Mouse (Mus musculus) embryonic facial prominence, embryonic 12.5 days (tissue): ENCODE results near the gene Tmem218. TPM values are rescaled to one million over a fixed set of nuclear protein-coding genes. Genes with fewer than 3 reads are reported as not detected.

Experiments used
- ATAC-seq: fragments of 200-750 bp; cut with Nextera tagmentation; 2 replicates; pipeline ENCODE4 v1.8.0; 2017; ENCODE audit not compliant: insufficient number of reproducible peaks, insufficient read depth, low FRiP score, low TSS enrichment
- H3K27ac ChIP-seq: fragments of 300-500 bp; sonication (generic); 2 replicates; pipeline ENCODE4 v1.5.1; 2016; ENCODE audit warnings: mild to moderate bottlenecking
- H3K27me3 ChIP-seq: fragments of 300-500 bp; sonication (generic); 2 replicates; pipeline ENCODE4 v1.6.1; 2016; ENCODE audit warnings: mild to moderate bottlenecking, moderate library complexity
- H3K36me3 ChIP-seq: fragments of 300-500 bp; sonication (generic); 2 replicates; pipeline ENCODE4 v1.6.1; 2016; ENCODE audit warnings: mild to moderate bottlenecking
- H3K4me1 ChIP-seq: fragments of 300-500 bp; sonication (generic); 2 replicates; pipeline ENCODE4 v1.6.1; 2016
- H3K4me2 ChIP-seq: fragments of 300-500 bp; sonication (generic); replicated peaks from 2 replicates; pipeline ENCODE4 v1.6.1; 2016; ENCODE audit warnings: mild to moderate bottlenecking, moderate library complexity
- H3K4me3 ChIP-seq: fragments of 300-500 bp; sonication (generic); 2 replicates; pipeline ENCODE4 v1.5.1; 2016; ENCODE audit warnings: mild to moderate bottlenecking
- H3K9ac ChIP-seq: fragments of 300-500 bp; sonication (generic); 2 replicates; pipeline ENCODE4 v1.6.1; 2016; ENCODE audit warnings: mild to moderate bottlenecking, moderate library complexity
- H3K9me3 ChIP-seq: fragments of 300-500 bp; sonication (generic); 2 replicates; pipeline ENCODE4 v1.6.1; 2016; ENCODE audit warnings: mild to moderate bottlenecking, moderate library complexity
- WGBS: fragments of 180-500 bp; shearing (Covaris S2); methylation state at CpG from one replicate; pipeline ENCODE4 v1.1.7; 2016; 5-methylcytosine and 5-hydroxymethylcytosine counted together
- polyA plus RNA-seq: library from polyadenylated mRNA; unstranded; fragments of >200 nt; fragmentation: Nextera tagmentation; extraction: Ambion mirVana; gene quantifications from 2 replicates; pipeline ENCODE4 v1.2.1, GENCODE M21; 2016

The Tmem218 gene
- polyA plus RNA-seq, 1 experiment from 2014 or later: 17.6 TPM

DNA sequence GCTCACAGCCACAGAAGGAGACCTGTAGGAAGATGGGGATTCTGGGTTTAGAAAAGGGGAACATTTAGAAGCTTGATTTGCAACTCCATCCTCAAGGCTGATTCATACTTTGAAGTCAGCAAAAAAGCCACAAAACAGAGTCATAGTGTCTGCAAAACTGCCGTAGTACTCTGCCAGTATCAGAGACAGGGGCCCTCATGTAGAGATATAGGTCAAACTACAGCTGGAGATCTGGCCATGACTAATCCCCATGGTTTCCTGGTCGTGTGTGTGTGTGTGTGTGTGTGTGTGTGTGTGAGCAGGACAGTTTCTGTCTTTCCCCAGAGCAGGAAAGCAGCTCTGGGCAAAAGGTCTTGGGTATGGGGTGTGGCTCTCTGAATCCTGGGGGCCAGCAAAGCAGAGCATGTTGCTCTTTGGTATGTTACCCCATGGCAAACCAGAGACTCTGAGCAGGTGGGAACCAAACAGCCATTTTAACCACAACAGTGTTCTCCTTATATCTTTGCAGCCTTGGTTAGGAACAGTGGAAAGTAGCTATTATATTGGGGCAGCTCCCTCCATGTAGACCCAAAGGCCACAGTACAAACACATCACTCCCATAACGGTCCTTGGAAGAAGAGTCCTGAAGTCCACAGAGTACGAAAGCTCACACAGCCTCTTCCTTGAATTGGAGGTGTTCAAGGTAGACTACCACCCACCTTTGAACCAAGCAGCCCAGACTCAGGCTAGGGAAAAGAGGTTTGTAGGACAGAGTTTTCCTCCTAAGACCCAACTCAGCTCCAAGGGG is 28.1 kb downstream of the Tmem218 start:
- H3K9ac ChIP-seq: no peak overlapping the region
- no peak overlapping the region for H3K27ac ChIP-seq
- peaks cover 7% of the 10 kb centered on the region; the same call in 1 of the 2 replicates for H3K4me1 ChIP-seq
- no peak overlapping the region for H3K4me3 ChIP-seq
- 65% methylated on average over 4 of the region's 4 CpGs for WGBS
- H3K4me2 ChIP-seq: no peak overlapping the region
- H3K36me3 ChIP-seq: 0 out of 2 replicates have a peak, but pooled peaks cover 6% of the 10 kb centered on the region
- no peaks in the 10 kb centered on the region for H3K9me3 ChIP-seq
- no peak for ATAC-seq
- no peaks in the 10 kb centered on the region for H3K27me3 ChIP-seq

- H3K4me2 ChIP-seq: no peak overlapping the region
- no peak overlapping the region for H3K4me3 ChIP-seq
- H3K27ac ChIP-seq: no peak overlapping the region
- H3K4me1 ChIP-seq: no peaks in the 10 kb centered on the region; the same call in 1 of the 2 replicates
- ATAC-seq: no peak
- no peaks in the 10 kb centered on the region for H3K36me3 ChIP-seq
- no peaks in the 10 kb centered on the region for H3K9me3 ChIP-seq
- H3K27me3 ChIP-seq: no peaks in the 10 kb centered on the region
- WGBS: 87% methylated on average over 3 of the region's 3 CpGs
- H3K9ac ChIP-seq: no peak overlapping the region
Observed at GRCm38 (mm10) chr9:37242764-37243163, 34.7 kb downstream of the Tmem218 start.

GRCm38 (mm10) chr9:37244600-37244999 is 36.6 kb downstream of the Tmem218 start:
- Histone ChIP-seq H3K4me2 (no peak overlapping the region), H3K27ac (no peak overlapping the region), H3K9me3 (no peaks in the 10 kb centered on the region), H3K27me3 (no peaks in the 10 kb centered on the region), H3K36me3 (no peaks in the 10 kb centered on the region), H3K4me3 (no peak overlapping the region), H3K9ac (no peak overlapping the region), H3K4me1 (no peaks in the 10 kb centered on the region; the same call in 1 of the 2 replicates)
- 84% methylated on average over 1 of the region's 1 CpGs for WGBS
- ATAC-seq: no peak; the same call in 1 of the 2 replicates

- no peaks in the 10 kb centered on the region; the same call in 1 of the 2 replicates for H3K4me1 ChIP-seq
- no peak for ATAC-seq
- H3K9ac ChIP-seq: no peak overlapping the region
- H3K36me3 ChIP-seq: no peaks in the 10 kb centered on the region
- H3K27ac ChIP-seq: no peak overlapping the region
- H3K27me3 ChIP-seq: no peaks in the 10 kb centered on the region
- H3K4me2 ChIP-seq: no peak overlapping the region
- H3K9me3 ChIP-seq: no peaks in the 10 kb centered on the region
- 56% methylated on average over 2 of the region's 2 CpGs for WGBS
- no peak overlapping the region for H3K4me3 ChIP-seq
Observed at GRCm38 (mm10) chr9:37245404-37245803, 37.4 kb downstream of the Tmem218 start.

DNA sequence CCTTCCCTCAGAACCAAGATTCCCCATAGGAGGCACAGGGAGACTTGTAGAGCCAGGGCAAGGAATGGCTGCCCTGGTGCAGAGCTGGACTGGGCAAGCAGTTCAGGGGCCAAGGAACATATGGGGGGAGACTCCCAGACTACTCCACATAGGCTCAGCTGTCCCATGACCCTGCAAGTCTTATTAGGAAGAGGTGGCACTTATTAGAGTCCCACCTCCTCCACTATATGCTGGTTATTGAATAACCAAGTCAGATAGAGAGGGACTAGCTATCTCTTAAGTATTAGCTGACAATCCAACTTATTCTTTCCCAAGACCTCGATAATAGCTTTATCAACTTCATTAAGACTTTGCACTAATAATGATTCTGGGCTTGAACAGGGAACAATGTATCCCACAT is 37.8 kb downstream of the Tmem218 start:
- H3K9me3 ChIP-seq: no peaks in the 10 kb centered on the region
- no peaks in the 10 kb centered on the region for H3K27me3 ChIP-seq
- H3K36me3 ChIP-seq: no peaks in the 10 kb centered on the region
- no peak overlapping the region for H3K4me2 ChIP-seq
- H3K4me1 ChIP-seq: no peaks in the 10 kb centered on the region; the same call in 1 of the 2 replicates
- 97% methylated on average over 1 of the region's 1 CpGs for WGBS
- no peak overlapping the region for H3K9ac ChIP-seq
- no peak overlapping the region for H3K27ac ChIP-seq
- H3K4me3 ChIP-seq: no peak overlapping the region
- ATAC-seq: no peak

DNA sequence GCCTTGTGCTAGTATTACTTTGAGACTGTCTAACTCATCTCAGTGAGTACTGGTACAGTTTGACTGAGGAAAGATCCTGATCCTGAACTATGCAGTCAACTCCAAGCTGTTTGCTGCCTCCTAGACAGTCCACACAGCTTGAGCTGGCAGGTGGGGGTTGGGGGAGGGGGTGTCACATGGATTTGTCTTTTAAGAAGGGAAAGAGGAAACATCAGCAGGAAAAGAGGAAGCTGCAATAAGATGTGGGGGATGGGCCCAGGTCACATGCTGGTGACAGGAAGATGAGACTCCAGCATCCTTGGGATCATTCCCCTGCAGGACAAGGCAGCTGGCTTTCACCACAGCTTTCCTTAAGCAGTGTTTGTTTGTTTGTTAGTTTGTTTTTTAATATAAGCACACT is 39.4 kb downstream of the Tmem218 start:
- no peaks in the 10 kb centered on the region for H3K36me3 ChIP-seq
- H3K4me3 ChIP-seq: no peak overlapping the region
- ATAC-seq: no peak
- H3K4me1 ChIP-seq: no peaks in the 10 kb centered on the region; the same call in 1 of the 2 replicates
- no peak overlapping the region for H3K4me2 ChIP-seq
- H3K9me3 ChIP-seq: no peaks in the 10 kb centered on the region
- no peak overlapping the region for H3K9ac ChIP-seq
- no peak overlapping the region for H3K27ac ChIP-seq
- no peaks in the 10 kb centered on the region for H3K27me3 ChIP-seq

DNA sequence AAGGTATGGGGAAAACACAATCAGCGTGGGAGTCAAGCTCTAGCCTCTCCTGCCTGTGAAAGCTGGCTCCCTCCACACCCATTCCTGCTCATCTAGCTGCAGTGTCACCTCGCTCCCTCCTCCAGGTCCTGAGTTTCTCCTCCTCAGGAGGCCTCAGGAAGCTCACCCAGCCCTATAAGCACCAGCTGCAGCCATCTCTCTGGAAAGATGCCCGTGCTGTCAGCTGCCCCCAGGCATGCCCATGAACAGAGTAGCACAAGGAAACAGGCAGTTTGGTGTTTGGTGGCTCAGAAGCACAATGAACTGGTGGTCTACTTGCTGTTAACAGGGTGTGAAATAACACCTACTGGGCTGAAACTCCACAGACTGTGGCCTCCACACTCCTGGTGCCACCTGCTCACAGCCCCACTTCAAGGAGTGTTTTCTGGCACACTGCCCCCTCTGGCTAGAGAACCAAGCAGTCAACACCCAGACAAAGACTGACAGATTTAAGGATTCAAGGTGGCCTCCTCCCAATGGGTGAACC is 40.4 kb downstream of the Tmem218 start:
- no peaks in the 10 kb centered on the region for H3K9me3 ChIP-seq
- no peak overlapping the region for H3K27ac ChIP-seq
- H3K4me1 ChIP-seq: no peaks in the 10 kb centered on the region; the same call in 1 of the 2 replicates
- WGBS: 42% methylated on average over 3 of the region's 3 CpGs
- H3K36me3 ChIP-seq: no peaks in the 10 kb centered on the region
- H3K4me2 ChIP-seq: no peak overlapping the region
- no peak overlapping the region for H3K9ac ChIP-seq
- no peak for ATAC-seq
- no peak overlapping the region for H3K4me3 ChIP-seq
- no peaks in the 10 kb centered on the region for H3K27me3 ChIP-seq

GRCm38 (mm10) chr9:37249976-37250375 is 42.0 kb downstream of the Tmem218 start:
- no peak overlapping the region for H3K4me2 ChIP-seq
- peaks cover 5% of the 10 kb centered on the region; the same call in 1 of the 2 replicates for H3K4me1 ChIP-seq
- H3K9ac ChIP-seq: no peak overlapping the region
- H3K27me3 ChIP-seq: no peaks in the 10 kb centered on the region
- no peak overlapping the region for H3K4me3 ChIP-seq
- WGBS: 82% methylated on average over 3 of the region's 3 CpGs
- ATAC-seq: no peak
- H3K27ac ChIP-seq: no peak overlapping the region
- no peaks in the 10 kb centered on the region for H3K9me3 ChIP-seq
- H3K36me3 ChIP-seq: no peaks in the 10 kb centered on the region

DNA sequence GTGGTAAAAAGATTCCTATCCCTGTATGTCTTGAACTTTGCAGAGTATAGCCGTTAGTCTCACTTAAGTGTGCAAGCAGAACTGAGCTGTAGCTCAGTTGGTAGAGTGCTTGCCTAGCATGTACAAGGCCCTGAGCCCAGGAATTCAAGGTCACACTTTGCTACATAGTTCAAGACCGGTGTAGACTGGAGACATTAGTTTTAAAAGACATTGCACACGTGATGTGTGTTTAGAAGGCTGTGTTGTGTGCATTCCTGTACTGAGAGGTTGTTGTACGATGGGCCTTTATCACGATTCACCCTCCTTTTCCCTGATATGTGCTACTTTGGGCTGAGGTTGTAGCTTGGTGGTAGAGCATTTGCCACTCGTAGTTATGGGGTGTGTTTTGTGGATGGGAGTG is 42.6 kb downstream of the Tmem218 start:
- Histone ChIP-seq H3K9ac (no peak overlapping the region), H3K4me3 (no peak overlapping the region), H3K4me2 (no peak overlapping the region), H3K27me3 (no peaks in the 10 kb centered on the region), H3K27ac (no peak overlapping the region), H3K36me3 (no peaks in the 10 kb centered on the region), H3K9me3 (no peaks in the 10 kb centered on the region), H3K4me1 (peaks cover 5% of the 10 kb centered on the region; the same call in 1 of the 2 replicates)
- no peak for ATAC-seq
- WGBS: 84% methylated on average over 6 of the region's 6 CpGs

GRCm38 (mm10) chr9:37254531-37255110 is 46.6 kb downstream of the Tmem218 start:
- ATAC-seq: no peak
- Histone ChIP-seq H3K9ac (peak overlapping the region; percentile 57; the same call in 1 of the 2 replicates), H3K27ac (no peak overlapping the region), H3K4me2 (peak overlapping the region; percentile 95), H3K9me3 (no peaks in the 10 kb centered on the region), H3K27me3 (no peaks in the 10 kb centered on the region), H3K36me3 (no peaks in the 10 kb centered on the region), H3K4me1 (peaks cover 5% of the 10 kb centered on the region; the same call in 1 of the 2 replicates), H3K4me3 (peak overlapping the region; percentile 44)
- WGBS: 21% methylated on average over 6 of the region's 6 CpGs

DNA sequence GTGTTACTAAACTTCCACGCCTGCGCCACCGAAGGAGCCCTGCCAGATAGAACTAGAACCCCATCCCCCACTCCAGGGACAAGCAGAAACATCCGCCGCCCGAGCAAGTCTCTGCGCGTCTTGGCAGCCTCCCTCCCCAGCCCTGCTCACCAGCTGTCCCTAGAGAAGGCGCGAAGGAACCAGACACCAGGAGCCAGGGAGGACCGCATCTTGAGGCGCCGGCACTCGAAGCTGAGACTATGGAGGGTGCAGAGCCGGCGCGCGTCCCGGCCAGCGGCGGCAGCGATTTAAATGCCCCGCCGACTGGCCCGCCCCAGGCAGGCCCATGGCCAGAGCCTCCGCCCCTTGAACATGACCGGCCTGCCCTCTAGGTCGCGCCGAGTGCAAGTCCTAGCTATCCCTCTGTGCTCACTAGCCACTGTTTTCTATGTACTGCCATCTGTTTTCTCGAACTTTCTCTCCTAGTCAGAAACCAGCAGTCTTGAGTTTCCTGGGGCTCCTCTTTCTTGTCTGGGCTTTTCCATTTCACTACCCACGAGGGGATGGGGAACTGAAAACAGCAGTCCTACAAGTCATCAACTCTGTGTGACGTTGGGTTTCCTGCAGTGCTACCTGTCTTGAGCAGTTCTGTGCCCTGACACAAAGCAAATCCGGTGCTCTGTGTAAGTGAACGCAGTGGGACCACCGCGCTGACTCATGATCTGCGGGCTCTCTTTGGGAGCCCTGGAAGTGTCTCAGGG is 47.3 kb downstream of the Tmem218 start, which contains the start of gene Slc37a2:
Gene Slc37a2, minus strand, starts transcription at position 590 of the 740 bp plus-strand sequence.
- Histone ChIP-seq H3K27me3 (no peaks in the 10 kb centered on the region), H3K36me3 (no peaks in the 10 kb centered on the region), H3K9me3 (no peaks in the 10 kb centered on the region), H3K4me1 (peaks cover 5% of the 10 kb centered on the region; the same call in 1 of the 2 replicates), H3K4me2 (peak within 1 kb of the TSS; percentile 95), H3K4me3 (peak within 1 kb of the TSS; percentile 44), H3K9ac (peak within 1 kb of the TSS; percentile 57), H3K27ac (no peak within 1 kb of the TSS)
- 2% methylated on average over 38 of the region's 38 CpGs for WGBS
- peak; percentile 55; the same call in 1 of the 2 replicates for ATAC-seq
